Mouse (Mus musculus) bone marrow, adult 2 months (tissue): ENCODE data around the gene Pabpn1. TPM values are rescaled to one million over a fixed set of nuclear protein-coding genes. Genes with fewer than 3 reads are reported as not detected.

ENCODE experiments used
- H3K27ac ChIP-seq: fragments of 200-500 bp; 2 replicates; pipeline ENCODE4 v1.5.1; 2012; ENCODE audit warnings: low read depth, mild to moderate bottlenecking, control low read depth, inconsistent platforms, low read length; ENCODE audit not compliant: control insufficient read depth, poor library complexity, insufficient read depth
- H3K4me1 ChIP-seq: fragments of 200-500 bp; 2 replicates; pipeline ENCODE4 v1.6.1; 2011; ENCODE audit warnings: low read length; ENCODE audit not compliant: control insufficient read depth, insufficient read depth
- H3K4me3 ChIP-seq: fragments of 200-500 bp; replicated peaks from 2 replicates; pipeline ENCODE3; 2011; ENCODE audit warnings: mild to moderate bottlenecking, low read depth, low read length, control low read depth; ENCODE audit not compliant: control insufficient read depth
- CTCF ChIP-seq: fragments of 200-500 bp; IDR thresholded peaks from 2 replicates; pipeline ENCODE4 v1.5.1; 2011; ENCODE audit warnings: low read length, control low read depth; ENCODE audit not compliant: control insufficient read depth, insufficient read depth
- POLR2A ChIP-seq: fragments of 200-500 bp; IDR thresholded peaks from 2 replicates; pipeline ENCODE4 v1.6.1; 2011; ENCODE audit warnings: low read depth, mild to moderate bottlenecking, control low read depth, low read length, borderline replicate concordance; ENCODE audit not compliant: control insufficient read depth
- WGBS: fragments of 180-500 bp; shearing (Covaris S2); methylation state at CpG from one replicate; pipeline ENCODE4 v1.1.7; 2018; 5-methylcytosine and 5-hydroxymethylcytosine counted together
- polyA plus RNA-seq: library from polyadenylated mRNA; stranded (reverse); fragments of >200 nt; gene quantifications from 2 replicates; pipeline ENCODE4 v1.2.4, GENCODE M21; 2011; ENCODE audit warnings: low replicate concordance; ENCODE audit not compliant: missing spikeins, insufficient read depth, insufficient read length

Gene Pabpn1
- polyA plus RNA-seq, 1 experiment = 140 TPM

DNA sequence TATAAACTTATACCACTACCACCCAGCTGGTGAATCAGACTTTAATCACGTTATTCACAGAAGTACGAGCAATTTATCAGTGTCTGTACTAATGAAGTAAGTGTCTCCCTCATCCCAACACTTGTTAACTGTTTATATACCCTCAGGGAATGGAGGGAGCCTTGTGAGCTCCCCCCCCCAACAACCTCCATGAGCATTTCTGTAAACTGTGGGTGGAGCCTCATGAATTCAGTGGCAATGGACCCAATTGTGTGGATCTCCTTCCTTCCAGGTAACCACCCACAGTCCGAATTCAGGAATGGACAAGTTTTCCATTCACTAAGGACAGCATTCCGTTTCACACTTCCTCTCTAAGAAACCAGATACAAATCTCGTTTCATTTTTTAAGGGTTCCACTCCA, 26.7 kb upstream of the Pabpn1 start:
- WGBS = 64% methylated on average over 5 of the region's 5 CpGs
- no peak for TF ChIP-seq CTCF
- TF ChIP-seq POLR2A = no peak
- Histone ChIP-seq H3K4me1 (peaks cover 2% of the 10 kb centered on the region), H3K27ac (no peak overlapping the region), H3K4me3 (no peak overlapping the region)

- no peak for TF ChIP-seq CTCF
- TF ChIP-seq POLR2A = no peak
- Histone ChIP-seq H3K27ac (no peak overlapping the region), H3K4me3 (no peak overlapping the region), H3K4me1 (peaks cover 2% of the 10 kb centered on the region)
- 25% methylated on average over 3 of the region's 3 CpGs for WGBS
These were observed 26.0 kb upstream of the Pabpn1 start for GRCm38 (mm10) chr14:54866268-54866667.

DNA sequence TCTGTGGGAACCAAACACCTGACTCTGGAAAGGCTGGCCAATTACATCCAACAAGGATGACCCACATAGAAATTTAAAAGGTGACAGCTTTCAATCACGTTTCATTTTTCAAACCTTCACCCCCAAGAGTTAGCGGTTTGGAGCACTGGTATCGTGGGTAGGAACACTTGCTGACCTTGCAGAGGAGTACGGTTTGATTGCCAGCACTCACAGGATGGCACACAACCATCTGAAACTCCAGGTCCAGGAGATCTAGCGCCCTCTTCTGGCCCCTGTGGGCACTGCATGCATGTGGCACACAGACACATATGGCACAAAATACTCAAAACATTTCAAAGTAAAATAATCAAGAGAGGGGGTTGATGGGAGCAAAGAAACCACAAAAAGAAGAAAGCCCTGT, 25.4 kb upstream of the Pabpn1 start:
- Histone ChIP-seq H3K27ac (no peak overlapping the region), H3K4me1 (peaks cover 2% of the 10 kb centered on the region), H3K4me3 (no peak overlapping the region)
- WGBS = 68% methylated on average over 5 of the region's 5 CpGs
- TF ChIP-seq POLR2A (no peak), CTCF (peak; percentile 64)

GRCm38 (mm10) chr14:54868026-54868425, 24.3 kb upstream of the Pabpn1 start:
- H3K4me1 ChIP-seq = peaks cover 2% of the 10 kb centered on the region
- H3K4me3 ChIP-seq = no peak overlapping the region
- H3K27ac ChIP-seq = no peak overlapping the region
- WGBS = 25% methylated on average over 4 of the region's 4 CpGs
- TF ChIP-seq CTCF (no peak), POLR2A (no peak)

GRCm38 (mm10) chr14:54870861-54871260, 21.4 kb upstream of the Pabpn1 start, which contains the start of gene Homez:
Homez (minus strand) TSS chr14:54870961.
- H3K4me3 ChIP-seq = no peak within 1 kb of the TSS
- WGBS = 74% methylated on average over 5 of the region's 5 CpGs
- TF ChIP-seq CTCF = no peak
- TF ChIP-seq POLR2A = no peak
- H3K27ac ChIP-seq = no peak within 1 kb of the TSS
- peaks cover 2% of the 10 kb centered on the region for H3K4me1 ChIP-seq

- H3K4me3 ChIP-seq = no peak overlapping the region
- H3K4me1 ChIP-seq = no peaks in the 10 kb centered on the region; the same call in 1 of the 2 replicates
- 82% methylated on average over 3 of the region's 3 CpGs for WGBS
- TF ChIP-seq CTCF (no peak), POLR2A (no peak)
- H3K27ac ChIP-seq = no peak overlapping the region
These were observed 18.1 kb upstream of the Pabpn1 start for GRCm38 (mm10) chr14:54874165-54874564.

DNA sequence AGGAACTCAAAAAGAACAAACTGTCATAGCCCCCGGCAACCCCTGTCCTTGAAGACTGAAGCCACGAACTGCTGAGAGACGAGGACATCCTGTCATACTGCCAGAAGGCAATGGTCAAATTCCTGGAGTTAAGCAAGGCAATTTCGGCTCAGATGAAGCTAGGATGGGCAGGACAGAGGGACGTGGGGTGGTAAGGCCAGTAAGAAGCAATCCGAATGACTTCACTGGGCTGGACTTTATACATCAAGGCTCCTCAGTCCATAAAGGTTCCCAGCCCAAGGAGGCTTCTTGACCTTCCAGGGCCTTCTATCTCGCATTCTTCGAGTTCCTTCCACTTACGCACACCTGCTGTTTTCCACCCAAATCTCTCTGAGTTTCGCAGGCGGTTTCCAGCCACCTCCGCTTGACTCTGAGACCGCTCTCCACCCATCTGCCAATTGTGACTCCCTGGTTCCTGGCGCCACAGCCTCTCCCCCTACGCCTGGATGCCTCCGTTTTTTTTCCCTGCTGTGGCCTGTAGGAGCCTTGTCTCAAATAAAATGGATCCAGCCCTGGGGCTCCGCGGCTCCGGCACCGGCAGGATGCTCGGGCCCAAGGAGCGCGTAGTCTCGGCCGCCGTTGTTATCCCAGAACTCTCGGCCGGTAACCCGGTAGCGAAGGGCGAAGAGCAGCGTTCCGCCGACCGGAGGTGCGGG, 16.3 kb upstream of the Pabpn1 start:
- Histone ChIP-seq H3K27ac (peak overlapping the region; percentile 56; the same call in 1 of the 2 replicates), H3K4me1 (no peaks in the 10 kb centered on the region; the same call in 1 of the 2 replicates), H3K4me3 (peak overlapping the region; percentile 70)
- TF ChIP-seq CTCF (no peak), POLR2A (no peak)
- 6% methylated on average over 36 of the region's 36 CpGs for WGBS

GRCm38 (mm10) chr14:54876539-54877047, 15.7 kb upstream of the Pabpn1 start:
- peak; percentile 22; the same call in 1 of the 2 replicates for TF ChIP-seq POLR2A
- TF ChIP-seq CTCF = no peak
- WGBS = under 1% methylated on average over 66 of the region's 72 CpGs
- H3K4me3 ChIP-seq = peak overlapping the region; percentile 70
- peak overlapping the region; percentile 64 for H3K27ac ChIP-seq
- no peaks in the 10 kb centered on the region; the same call in 1 of the 2 replicates for H3K4me1 ChIP-seq
